Mouse (Mus musculus) forelimb bud, embryonic 11.5 days (tissue): ENCODE measurements around the gene Espn.

Experiments
- DNase-seq: peaks from one replicate; pipeline ENCODE4 v3.0.0-alpha.2; 2012; ENCODE audit warnings: low read depth, low spot score

Espn gene

DNA sequence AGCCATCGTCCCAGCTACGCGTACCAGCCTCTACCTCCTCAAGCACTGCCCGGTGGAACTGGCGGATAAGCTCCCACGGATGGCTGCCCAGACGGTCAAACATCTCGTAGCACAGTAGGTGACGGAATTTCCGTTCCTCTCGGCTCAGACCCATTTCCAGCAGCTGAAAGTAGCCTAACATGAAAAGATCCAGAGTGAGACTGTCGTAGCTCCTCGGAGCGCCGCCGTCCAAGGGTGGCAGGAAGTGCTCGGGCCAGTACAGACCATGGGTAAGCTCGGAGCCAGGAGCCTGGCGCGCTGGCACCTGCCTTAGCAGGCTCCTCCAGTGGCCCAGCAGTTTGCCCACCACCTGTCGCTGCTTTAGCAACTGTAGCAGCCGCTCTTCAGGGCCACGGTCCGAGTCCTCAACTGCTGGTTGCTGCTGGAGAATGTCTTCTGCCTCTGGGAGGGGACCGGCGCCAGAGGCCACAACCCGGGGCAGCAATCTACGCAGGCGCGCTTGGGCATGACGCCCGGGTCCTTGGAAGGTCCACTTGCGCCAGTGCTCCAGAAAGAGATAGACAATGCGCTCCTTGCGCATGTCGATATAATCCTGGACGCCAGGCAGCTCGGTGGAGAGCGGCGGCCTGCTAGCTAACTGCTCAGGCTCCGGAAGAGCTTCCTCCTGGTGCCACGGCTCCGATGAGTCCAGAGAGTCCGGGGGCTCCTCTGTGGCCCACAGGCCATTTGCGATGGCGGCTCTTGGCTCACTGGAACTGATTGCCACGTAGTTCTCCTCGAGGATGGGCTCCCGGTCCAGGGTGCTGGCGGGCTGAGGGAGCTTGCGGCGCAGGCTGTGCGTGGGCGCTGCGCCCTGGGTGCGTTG is 26.8 kb downstream of the Espn start:
- no peak for DNase-seq

DNA sequence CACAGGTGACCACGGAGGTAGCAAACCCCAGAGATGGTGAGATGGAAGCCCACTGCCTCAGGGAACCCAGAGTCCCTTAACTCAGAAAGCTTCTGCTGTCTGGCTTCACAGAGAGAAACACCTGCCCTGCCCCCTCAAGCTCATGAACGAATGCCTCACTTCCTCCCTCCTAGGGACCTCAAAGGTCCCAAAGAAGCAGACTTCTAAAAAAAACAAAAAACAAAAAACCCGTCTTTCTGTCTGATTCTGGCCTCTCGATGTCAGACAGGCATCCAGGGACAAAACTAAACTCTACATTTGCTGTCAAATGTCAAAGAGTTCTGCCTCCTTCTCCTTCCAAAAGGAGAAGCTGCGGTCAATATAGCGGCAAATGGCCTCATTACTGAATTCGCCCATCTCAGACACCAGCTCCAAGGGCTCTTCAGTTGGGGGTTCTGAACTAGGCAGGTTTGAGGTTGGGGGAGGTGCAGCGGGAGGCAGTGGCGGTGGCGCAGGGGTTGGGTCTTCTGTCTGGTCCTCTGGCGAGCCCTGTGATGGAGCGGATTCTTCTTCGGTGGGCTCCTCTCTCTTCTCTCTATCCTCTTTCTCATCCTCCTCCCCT is 27.7 kb downstream of the Espn start:
- no peak for DNase-seq

DNA sequence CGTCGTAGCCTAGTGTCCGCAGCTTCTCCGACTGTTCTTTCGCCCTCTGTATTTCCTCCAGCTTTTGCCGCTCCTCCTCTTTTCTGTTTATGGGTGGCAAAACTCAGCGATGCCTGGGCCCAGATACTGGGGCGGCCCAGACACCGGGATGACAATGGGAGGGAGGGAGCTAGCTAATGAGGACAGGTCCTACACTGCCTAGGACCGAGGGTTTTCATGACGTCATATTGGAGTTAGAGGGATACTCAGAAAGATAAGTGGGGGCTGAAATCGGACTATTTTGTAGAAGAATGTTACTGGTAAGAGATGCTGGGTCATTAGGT is 31.0 kb downstream of the Espn start:
- no peak for DNase-seq

DNA sequence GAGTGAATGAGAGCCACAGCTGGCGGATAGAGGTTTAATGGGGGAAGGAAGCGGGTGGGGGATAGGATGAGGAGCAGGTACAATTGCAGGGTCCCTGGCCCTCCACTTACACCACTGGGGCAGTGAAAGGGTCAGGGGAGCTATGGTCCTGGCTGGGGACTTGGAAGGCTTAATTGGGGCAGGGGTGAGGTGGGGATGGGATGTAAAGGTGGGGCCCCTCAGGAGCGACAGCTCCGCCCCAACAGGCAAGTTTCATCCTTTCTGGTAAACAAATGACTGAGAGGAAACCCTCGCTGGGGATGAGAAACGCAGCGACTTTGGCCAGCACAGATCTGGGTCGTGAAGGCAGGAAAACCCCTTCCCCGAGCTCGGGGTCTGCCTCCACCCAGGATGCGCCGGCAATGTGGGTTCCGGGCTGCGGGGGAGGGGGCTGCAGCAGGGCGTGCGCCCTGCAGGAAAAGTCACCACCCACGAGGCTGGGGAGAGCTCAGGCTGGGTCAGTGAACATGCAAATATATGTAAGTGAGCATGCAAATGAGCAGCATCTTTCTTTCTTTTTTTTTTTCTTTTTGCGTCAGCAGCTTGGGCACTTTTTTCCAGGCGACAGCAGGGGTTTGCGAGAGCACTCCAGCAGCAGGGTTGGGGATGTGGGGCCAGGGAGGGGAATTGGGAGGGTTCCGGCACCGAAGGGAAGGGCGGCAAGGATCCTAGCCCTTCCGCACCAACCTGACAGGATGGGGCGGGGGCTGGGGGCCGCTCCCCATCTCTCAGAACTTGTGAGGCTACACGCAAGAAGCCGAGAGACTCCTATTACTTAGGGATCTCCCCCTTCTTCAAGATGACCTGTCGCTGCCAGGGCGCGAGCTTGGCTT is 31.6 kb downstream of the Espn start:
- no peak for DNase-seq

DNA sequence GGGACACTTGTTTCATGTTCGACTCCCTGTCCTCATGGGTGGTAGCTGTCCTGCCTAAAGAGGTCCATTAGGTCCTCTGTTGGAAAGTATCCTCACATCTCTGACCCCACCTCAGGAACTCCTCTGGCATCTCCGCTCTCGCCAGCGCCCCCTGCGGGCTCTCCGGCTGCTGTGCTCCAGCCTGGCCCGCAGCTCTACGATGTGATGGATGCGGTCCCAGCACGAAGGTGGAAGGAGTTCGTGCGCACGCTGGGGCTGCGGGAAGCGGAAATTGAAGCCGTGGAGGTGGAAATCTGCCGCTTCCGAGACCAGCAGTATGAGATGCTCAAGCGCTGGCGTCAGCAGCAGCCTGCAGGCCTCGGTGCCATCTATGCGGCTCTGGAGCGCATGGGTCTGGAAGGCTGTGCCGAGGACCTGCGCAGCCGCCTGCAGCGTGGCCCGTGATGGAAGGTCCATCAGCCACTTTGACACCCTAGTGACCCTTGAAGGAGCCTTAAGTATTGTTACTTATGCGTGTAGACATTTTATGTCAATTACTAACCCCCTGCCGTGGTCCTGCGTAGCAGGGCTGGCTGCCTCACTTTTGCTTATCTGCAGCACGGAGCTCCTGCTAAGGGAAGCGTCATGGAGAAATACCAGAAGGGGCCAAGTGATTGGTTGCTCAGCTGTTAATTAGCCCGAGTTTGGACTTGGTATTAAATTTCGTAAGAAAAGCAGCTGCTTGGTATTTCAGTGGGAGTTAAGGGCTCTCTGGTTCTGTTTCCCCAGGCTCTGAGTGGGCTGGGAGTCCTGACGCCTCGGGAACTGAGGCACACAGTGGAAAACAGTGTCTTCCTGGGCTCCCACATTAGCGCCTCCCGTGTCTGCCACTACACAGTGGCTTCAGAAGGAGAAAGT is 32.5 kb downstream of the Espn start:
- no peak for DNase-seq

DNA sequence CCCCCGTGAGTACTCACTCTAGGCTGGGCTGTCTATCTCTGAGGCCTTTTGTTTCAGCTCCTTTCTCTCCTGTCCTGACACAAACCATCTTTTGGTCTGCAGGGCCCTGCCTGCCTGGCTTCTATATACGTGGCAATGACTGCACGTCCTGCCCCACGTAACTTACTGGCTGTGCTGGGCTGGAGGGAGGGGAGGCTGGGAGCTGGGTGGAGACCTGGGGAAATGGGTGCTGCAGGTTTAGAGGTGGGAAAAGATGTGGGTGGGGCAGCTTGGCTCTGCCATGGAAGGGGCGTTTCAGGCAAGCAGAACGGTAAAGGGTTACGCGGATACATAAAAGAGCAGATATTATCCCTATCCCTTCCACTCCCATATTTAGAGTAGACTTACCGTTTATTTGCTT is 34.6 kb downstream of the Espn start:
- no peak for DNase-seq

DNA sequence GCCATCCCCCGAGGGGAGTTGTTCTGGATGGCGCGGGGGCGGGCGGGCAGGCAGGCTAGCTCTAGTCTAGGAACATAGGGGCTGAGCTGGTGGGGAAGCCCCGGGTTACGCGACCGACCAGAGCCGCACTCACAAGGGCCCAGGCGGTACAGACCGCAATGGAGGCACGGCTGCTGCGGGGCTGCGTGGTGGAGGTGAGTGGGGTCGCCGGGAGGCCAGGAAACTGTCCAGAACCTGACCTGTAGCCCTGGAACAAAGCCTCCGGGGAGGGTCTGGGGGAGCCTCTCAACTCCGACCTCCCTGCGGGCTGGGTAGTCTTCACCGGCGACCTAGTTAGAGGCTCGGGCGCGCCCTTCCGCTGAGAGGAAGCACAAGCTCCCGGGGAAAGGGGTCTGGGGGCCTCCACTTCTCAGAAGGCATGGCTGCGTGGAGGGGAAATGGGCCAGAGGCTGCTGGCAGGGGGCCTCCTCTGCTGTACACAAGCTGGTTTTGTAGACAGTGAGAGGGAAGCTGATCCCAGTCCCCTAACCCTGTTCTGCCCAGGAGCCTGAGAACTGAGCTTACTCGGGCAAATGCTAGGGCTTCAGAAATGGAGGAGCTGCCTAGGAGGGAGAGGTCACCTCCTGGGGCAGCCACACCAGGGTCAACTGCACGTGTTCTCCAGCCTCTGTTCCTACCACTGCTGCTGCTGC is 36.1 kb downstream of the Espn start, which contains the start of gene Tnfrsf25:
Tnfrsf25 (plus strand) TSS at position 14 of the 692 bp plus-strand sequence.
- DNase-seq, result no peak

DNA sequence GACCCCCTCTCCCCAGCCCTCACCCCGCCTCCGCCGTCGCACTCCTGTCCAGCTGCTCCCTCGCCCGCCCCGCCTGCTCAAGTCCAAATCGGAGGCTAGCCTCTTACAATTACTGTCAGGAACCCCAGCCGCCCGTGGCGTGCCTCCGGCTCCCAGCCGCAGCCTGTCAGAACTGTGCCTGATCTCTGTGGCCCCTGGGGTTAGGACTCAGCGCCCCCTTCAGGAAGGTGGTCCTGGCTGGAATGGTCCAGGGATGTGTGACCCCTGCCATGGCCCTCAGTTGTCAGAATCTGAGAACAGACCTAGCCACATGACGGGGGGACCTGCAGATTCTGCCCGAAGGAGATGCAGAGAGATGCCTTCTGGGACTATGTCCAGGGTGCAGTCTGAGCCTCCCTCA is 38.1 kb downstream of the Espn start:
- DNase-seq, result no peak

DNA sequence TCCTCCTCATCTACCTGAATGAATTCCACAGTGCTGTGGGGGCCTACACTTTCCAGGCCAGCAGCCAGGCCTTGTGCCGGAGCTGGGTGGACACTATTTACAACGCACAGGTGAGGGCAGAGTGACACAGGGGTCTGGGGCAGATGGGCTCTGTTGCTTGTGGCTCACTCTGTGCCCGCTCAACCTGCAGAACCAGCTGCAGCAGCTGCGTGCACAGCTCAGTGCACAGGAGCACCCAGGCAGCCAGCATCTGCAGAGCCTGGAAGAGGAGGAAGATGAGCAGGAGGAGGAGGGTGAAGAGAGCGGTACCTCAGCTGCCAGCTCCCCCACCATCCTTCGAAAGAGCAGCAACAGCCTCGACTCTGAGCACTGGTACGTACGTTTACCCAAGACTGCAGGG is 39.8 kb downstream of the Espn start:
- DNase-seq, result no peak

DNA sequence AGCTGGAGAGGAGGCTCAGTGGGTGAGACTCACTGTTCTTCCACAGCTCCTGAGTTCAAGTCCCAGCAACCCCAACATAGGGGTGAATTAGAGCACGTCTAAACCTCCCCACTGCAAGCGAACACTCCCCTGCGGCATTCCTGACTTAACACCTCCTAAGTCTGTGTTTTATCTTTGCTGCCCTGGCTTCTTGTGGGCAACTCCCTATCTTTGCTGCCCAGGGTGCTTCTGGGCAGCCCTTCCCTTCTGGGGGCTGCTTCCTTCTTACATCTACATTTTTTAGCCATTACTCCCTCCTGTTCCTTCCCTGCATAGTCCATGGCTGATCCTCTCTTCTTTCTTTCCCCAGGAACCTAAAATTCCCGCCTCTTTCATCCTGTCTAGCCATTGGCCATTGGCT is 41.5 kb downstream of the Espn start:
- no peak for DNase-seq

DNA sequence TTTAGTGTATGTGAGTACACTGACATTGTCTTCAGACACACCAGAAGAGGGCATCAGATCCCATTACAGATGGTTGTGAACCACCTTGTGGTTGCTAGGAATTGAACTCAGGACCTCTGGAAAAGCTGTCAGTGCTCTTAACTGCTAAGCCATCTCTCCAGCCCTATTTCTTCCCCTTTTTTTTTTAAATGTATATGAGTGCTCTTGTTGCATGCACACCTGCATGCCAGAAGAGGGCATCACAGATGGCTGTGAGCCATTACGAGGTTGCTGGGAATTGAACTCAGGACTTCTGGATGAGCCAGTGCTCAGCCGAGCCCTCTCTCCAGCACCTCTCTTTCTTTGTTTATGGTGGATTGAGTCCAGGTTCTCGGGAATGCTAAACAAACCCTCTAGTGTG is 42.7 kb downstream of the Espn start:
- DNase-seq, result no peak

DNA sequence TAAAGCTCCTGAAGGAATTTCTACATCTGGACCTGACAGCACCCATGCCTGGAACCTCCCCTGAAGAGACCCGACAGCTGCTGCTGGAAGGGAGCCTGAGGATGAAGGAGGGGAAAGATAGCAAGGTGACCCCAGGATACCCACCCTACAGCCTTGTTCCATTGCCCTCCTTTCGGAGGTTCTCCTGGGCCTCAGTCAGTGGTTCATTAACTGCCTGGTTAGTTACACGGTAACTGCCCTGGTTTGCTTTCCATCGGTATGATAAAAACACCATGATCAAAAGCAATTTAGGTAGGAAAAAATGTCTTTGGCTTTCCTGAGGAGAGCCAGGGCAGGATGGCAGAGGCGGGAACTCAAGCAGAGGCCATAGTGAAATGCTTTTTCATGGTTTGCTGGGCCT is 43.5 kb downstream of the Espn start:
- DNase-seq, result no peak

DNA sequence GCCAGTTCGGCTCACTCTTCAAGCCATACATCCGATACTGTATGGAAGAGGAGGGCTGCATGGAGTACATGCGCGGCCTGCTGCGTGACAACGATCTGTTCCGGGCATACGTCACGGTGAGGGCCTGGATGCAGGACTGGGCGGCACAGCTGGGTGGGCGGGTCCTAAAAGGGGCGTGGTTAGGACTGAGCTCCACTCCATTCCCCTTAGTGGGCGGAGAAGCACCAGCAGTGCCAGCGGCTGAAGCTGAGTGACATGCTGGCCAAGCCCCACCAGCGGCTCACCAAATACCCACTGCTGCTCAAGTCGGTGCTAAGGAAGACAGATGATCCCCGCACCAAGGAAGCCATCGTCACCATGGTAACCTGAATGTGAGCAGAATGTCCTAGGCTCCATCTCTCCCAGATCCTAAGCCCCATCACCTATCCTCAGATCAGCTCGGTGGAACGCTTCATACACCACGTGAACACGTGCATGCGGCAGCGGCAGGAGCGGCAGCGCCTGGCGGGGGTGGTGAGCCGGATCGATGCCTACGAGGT is 44.1 kb downstream of the Espn start:
- peak; percentile 90 for DNase-seq

DNA sequence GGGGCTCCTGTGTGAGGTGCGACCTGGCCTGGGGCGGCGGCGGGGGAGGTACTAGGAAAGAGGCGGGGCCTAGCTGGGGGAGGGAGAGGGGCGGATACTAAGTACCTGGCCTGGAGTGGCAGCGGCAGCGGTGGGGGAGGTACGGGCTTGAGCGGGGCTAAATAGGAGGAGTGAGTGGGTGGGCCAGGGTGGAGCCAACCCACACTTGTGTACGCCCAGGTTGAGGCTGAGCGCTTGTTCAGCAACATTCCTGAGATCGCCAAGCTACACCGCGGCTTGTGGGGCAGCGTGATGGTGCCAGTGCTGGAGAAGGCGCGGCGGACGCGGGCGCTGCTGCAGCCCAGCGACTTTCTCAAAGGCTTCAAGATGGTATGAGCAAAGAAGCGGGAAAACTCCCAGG is 44.7 kb downstream of the Espn start:
- peak; percentile 68 for DNase-seq

DNA sequence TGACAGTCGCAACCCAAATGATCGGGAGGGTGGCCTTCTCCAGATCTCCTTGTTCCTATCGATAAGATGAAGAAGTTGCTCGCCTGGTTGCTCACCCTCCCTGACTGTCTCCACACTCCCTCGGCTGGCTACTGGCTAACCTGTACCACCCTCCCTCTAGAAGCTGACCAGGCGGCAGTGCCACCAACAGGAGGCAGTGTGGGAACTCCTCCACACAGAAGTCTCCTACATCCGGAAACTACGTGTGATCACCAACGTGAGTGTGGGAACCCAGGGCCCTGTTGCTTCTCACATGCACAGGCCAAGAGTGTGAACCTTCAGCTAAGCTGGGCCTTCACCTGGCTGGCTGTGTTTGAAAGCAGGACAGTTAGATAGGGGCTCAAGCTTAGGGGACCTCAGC is 45.4 kb downstream of the Espn start:
- DNase-seq, result no peak

DNA sequence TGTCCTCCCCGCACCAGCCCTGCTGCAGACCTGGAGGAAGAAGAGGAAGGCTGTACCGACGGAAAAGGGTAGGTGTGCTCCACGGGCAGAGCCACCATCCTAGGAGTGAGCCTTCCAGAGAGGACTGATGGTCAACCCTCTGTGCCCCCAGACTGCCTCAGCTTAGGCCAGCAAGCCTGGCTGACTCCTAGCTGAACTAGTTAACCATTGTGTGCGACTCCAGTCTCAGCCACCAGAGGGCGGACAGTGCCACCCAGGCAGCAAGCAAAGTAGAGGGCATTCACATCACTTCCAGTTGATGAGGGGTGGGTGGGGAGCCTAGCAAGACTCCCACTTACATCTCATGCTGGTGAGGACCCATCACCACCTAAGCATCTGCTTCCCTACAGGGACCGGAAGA is 49.1 kb downstream of the Espn start:
- no peak for DNase-seq

DNA sequence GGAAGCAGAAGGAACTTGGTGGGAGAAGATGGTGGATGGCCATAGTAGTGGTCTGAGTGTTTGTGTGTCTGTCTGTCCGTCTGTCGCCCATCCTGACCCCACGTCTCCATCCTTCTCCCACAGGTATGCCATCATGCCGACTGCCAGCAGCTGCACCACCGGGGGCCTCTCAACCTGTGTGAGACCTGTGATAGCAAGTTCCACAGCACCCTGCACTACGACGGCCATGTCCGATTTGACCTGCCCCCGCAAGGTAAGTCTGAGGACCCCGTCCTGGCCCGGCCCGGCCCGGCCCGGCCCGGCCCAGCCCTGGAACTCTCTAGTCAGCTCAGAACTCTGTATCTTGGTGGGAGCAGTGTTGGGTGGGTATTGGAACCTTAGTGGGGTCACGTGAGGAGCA is 50.2 kb downstream of the Espn start:
- no peak for DNase-seq

DNA sequence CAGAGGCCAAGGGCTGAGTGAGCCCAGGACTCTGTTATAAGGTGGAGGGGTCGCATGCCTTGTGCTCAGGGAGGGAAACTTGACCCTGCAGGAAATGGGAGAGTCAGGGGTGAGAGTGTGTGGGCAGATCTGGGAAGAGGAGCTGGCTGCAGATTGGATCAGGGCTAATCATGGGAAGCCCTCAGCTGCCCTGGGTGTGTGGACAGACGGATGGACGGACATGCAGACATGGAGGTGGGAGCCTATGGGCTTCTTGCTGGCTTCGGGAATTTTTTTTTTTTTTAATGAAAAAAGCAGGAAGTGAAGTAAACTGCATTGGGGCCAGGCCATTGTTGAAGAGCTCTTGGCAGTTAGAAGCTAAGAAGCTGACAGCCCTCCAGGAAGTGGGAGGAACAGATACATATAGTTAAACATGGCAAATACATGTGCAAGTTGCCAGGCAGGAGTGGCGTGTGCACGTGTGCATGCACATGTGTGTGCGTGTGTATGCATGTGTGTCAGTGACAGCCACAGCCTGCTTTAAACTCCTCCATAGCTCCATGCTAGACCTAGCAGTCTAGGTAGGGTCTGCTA is 51.0 kb downstream of the Espn start:
- DNase-seq, result no peak

DNA sequence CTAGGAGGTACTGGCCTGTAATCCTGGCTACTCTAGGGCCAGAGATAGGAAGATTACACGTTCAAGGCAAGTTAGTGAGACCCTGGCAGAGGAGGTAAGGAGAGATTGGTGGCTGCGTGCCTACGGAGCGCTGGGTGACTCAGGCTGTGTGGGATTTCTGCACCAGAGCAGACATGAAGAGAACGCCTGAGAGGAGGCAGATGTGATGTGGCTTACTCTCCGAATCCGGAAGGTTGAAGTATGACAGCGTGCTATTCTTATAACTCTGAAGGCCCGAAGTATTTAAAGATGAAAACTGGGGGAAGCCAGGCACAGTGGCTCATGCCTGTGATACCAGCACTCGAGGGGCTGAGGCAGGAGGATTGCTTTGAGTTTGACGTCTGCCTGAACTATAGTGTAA is 51.6 kb downstream of the Espn start:
- DNase-seq, result no peak
